Mouse (Mus musculus) layer of hippocampus, postnatal 36 days (tissue): ENCODE data around the gene Aco2. TPM values are rescaled to one million over a fixed set of nuclear protein-coding genes. Genes with fewer than 3 reads are reported as not detected.

Experiments used
- DNase-seq, 2 experiments: peaks; one replicate each; pipeline ENCODE4 v3.0.0; 2022
- total RNA-seq, 2 experiments: library from RNA; stranded (reverse); gene quantifications; 2 replicates each; pipeline ENCODE4 v1.2.3; 2021

Gene Aco2
- total RNA-seq, 2 experiments from 2014 or later, result 449 to 462 TPM

DNA sequence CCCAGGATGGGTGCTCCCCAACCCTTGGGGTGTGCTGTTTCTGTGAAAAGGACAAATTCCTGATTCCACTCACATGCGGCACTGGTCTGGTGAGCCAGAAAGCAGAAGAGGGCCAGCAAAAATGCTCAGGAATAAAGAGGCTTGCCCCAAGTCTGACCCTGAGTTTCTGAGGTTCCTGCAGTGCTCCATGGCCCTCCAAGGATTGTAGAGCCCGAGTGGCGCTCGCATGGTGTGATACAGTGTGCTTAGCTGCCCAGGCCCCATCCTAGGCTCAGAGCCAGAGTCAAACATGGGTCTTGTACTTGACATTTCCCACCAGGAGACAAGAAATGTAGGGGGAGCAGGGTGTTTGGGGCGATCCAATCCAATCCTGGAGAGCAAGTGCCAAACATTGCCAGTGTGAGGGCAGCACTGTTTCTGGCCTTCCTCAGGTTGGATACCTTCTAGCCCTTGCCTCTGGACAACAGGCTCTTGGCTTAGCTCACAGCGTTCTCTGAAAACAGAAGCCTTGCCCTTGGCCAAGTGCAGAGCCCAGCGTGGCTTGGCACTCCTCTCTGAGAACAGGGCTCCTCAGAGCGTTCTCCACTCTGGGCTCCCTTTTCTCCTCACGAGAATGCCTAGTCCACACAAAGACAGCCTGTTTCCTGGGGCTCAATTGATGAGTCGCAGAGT lies 48.6 kb downstream of the Aco2 start:
- DNase-seq, result peak in 1 of 2 experiments; percentile 60

GRCm38 (mm10) chr15:81921255-81921654 lies 49.1 kb downstream of the Aco2 start:
- DNase-seq, result no peak

DNA sequence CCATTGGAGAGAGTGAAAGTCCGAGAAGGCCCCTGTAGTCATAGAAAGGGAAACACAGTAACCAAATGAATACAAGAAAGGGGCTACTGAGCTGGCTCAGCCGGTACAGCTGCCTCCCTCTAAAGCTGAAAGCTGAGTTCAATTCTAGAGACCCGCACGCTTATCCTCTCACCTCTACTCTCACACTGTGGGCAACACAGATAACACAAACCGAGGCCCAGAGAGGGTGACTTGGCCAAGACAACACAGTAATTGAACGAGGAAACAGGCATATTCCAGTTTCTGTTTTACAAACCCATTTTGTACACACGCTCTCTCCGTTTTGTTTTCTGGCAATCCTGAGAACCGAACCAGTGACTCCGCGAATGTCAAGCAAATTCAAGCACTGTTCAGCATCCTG lies 52.8 kb downstream of the Aco2 start:
- DNase-seq, result no peak

- peak; percentile 92 to 93 for DNase-seq
These were observed 53.8 kb downstream of the Aco2 start, which contains the start of gene Polr3h for GRCm38 (mm10) chr15:81925760-81926445. TSS of gene Polr3h (minus strand) at chr15:81926240.

- DNase-seq, result no peak
These were observed 54.3 kb downstream of the Aco2 start for GRCm38 (mm10) chr15:81926446-81926822.

- no peak for DNase-seq
These were observed 55.6 kb downstream of the Aco2 start for GRCm38 (mm10) chr15:81927741-81928140.

DNA sequence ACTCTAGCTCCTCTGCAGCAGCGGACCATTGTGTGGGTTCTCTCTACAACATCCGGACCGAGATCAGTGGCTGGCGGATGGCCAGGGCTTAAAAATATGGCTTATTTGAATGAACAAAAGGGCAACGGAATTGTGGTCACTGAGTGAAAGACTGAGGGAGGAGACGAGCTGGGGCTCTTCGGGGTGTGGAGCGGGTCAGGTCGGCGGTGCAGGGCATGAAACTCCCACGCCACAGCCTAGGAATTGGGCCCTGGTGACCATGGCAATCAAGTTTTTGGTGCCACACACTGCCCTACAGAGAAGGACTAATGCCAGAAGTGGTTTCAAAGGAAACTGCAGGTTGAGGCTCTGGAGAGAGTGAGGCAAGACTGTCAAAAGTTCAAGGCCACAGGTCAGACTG lies 56.2 kb downstream of the Aco2 start:
- DNase-seq, result no peak

GRCm38 (mm10) chr15:81932951-81933470 lies 60.9 kb downstream of the Aco2 start:
- peak; percentile 57 to 66 for DNase-seq

GRCm38 (mm10) chr15:81933986-81934385 lies 61.9 kb downstream of the Aco2 start:
- no peak for DNase-seq

GRCm38 (mm10) chr15:81935869-81936637 lies 63.9 kb downstream of the Aco2 start:
- DNase-seq, result no peak

DNA sequence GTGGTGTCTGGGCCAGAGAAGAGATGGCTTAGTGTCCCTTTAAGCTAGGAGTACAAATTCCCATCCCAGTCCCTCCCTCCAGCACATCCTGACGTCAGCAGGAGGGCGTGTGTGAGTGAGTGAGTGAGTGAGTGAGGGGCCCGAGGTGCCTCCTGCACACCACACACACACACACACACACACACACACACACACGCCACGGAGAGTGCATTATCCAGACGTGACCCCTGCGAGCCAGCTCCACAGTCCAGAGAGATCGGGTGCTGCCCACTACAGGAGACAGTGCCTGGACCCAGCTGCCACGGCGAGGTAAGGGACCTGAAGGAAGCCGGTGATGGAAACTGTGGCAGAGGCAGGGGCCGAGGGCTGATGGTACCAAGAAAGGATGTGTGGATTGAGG lies 64.6 kb downstream of the Aco2 start, which contains the start of gene Csdc2:
Gene Csdc2 (plus strand): TSS at position 81 of the 400 bp plus-strand sequence.
- peak; percentile 48 to 58 for DNase-seq

GRCm38 (mm10) chr15:81937098-81937972 lies 65.2 kb downstream of the Aco2 start:
- DNase-seq, result peak; percentile 71 to 72

- DNase-seq, result peak in 1 of 2 experiments; percentile 50
These were observed 66.1 kb downstream of the Aco2 start for GRCm38 (mm10) chr15:81938246-81938645.

DNA sequence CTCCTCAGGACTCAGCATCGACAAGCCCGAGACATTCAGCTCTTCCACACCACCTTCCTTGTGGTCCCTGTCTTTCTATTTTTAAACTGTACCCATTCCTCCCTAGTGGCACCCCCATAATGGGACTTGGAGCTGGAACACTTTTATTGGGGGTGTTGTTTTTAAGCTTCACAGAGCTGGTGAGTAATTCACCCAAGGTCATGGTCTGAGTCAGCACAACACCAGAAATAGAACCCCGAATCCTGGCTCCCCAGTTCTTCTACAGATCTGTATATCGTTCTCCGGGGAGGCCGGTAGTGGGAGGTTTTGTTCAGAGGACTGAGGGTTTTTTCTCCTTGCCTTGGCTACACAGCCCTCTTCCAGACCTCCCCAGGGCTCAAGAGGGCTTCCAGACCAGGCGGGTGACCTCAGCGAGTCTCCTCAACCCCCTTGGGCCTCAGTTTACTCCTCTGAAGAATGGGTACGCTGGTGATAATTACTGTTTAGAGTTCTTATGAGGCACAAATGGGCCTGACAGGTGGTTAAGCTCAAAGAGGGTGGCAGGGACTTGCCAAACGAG lies 67.1 kb downstream of the Aco2 start:
- no peak for DNase-seq

DNA sequence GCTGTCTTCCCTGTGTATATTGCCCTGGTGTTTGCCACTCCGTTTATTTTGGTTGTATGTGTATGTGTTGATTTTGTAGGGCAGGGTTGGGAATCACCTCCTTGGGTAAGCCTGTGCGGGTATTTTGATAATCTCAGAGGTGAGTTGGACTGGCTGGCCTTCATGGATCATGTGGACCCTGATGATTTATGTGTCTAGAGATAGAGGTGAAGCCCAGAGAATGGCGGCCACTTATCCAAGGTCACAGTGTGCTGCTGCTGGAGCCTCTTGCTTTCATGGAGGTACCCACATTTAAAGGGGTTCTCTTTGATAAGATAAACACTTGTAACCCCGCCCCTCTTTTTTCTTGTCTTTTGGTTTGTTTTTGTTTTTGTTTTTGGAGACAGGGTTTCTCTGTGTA lies 67.7 kb downstream of the Aco2 start:
- no peak for DNase-seq

GRCm38 (mm10) chr15:81940219-81940618 lies 68.1 kb downstream of the Aco2 start:
- DNase-seq, result no peak

- no peak for DNase-seq
These were observed 68.9 kb downstream of the Aco2 start for GRCm38 (mm10) chr15:81941010-81941409.

DNA sequence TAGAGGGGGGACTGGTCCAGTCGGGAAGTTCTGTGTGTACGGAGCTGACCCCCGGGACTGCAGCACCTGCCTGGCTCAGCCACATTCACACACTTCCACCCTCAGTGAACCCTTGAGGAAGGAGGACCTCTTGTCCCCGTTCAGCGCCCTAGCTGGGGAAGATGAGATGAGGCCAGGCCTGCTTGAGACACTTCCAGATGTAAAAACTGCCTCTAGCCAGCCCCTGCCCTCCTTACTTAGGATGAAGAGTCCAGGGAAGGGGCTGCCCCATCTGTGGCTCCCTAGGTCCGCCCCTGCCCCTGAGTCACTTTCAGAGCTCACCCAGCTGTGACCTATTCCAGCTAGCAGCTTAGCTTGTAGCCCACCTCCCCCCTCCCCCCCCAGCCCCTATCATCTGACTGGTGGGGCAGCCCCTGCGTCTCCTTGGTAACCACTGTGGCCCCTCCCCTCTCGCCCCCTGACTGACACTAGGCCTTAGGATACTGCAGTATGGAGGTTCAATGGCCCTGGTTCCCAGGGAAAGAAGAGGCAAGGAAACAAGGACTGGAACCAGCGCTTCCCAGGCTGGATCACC lies 71.2 kb downstream of the Aco2 start:
- DNase-seq, result no peak

- DNase-seq, result no peak
These were observed 77.0 kb downstream of the Aco2 start for GRCm38 (mm10) chr15:81949076-81949475.

- no peak for DNase-seq
These were observed 77.5 kb downstream of the Aco2 start for GRCm38 (mm10) chr15:81949476-81950131.

DNA sequence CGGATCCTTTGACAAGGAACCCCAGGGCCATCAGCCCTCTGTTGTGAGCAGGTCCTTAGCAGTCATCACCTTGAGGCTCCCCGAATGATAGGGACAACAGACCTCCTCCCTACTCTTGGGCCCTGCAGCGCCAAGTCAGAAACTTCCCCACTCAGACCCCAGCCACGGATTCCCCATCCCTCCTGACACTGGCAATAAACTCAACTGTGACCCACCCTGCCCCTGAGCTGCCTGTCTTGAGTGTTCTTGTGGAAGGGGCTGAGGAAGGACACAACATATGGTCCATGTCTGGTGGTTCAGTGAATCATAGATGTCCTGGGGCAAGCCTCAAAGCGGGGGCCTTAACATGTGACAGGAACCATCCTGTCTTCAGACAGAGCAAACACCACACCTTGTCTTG lies 78.6 kb downstream of the Aco2 start:
- DNase-seq, result no peak
